Mouse (Mus musculus): ENCODE measurements around the gene Arid1b.
"Not testable (repeated sequence)": the region's sequence is repeated elsewhere in the genome, so short reads cannot be mapped to it uniquely, and the experiment has no call there.

Arid1b gene

DNA sequence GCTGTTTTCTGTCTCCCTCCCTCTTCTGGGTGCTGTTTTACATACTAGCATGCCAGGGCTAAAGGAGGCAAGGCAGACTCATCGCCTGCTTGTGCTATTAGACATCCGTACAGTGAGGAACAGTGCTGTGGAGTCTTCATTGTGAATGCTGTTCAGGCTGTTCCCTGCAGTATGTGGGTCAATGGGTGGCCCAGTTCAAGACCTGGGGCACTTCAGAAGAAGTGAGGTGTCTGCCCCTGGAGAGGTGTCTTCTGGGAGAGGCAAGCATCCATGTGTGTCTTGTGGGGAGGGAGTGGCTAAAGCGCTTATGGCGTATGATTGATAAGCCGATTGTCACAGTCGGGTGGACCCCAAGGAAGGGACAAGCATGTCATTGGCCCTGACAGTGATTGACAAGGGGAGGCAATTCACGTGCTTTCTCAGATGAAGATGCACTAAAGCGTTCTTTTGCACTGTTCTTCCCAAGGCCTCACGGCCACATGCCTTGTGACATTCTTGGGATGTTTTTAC is 65.0 kb downstream of the Arid1b start:
- DNase-seq: no peak

DNA sequence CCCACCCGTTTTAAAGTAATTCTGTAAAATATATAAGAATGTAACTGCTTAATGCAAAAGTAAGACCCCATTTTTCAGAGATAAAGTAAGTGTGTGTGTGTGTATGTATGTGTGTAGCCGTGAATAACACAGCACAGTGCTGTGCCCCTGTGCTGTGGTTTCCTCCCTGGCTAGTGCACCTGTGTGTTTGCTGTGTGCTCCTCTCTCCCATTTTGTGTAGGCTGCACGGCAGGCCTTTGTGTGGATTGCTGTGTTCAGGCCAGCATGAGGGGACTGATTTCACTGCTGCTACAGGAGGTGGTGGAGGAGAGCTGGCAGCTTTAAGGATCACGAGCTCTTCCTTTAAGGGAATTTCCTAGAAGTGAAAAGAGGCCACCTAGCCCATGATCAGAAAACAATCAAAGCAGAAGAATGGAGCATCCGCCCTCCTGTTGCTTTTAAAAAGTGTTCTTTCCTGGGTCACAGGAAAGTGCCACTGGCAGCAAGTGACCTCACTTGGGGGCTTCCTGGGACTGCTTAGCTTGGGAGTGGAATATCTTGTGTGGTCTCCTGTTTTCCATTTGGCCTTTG is 66.5 kb downstream of the Arid1b start:
- no peak for DNase-seq

DNA sequence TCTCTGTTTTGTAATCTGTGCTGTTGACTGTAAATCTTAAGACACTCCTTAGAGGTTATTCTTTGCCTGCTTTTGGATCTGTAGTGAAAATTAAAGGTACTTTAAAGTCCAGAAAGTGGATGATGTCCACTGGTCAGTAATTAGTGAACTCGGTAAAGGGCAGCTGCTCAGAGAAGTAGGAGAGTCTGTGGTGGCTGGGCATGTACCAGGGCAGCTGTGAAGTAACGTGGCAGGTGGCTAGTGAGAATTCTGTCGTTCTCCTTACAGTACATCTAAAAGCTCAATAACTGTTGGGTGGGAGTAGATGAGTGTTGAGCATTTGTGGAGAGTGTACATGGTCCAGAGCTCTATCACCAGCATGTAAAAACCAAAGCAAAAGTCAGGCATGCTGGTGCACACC is 67.1 kb downstream of the Arid1b start:
- no peak for DNase-seq

DNA sequence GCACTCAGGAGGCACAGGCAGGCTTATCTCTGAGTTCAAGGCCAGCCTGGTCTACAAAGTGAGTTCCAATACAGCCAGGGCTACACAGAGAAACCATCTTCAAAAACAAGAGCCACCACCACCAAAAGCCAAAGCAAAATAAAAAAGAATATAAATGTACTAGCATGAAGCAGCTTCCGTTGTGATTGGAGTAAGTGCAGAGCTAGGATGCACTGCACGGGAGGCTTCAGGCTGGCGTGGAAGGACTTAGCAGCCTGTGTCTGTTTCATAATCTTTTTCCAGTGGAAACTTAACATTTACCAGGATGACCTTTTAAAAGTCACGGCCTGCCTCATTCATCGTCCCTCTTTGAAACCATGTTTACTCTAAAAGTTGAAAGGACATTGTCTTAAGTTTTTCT is 67.5 kb downstream of the Arid1b start:
- no peak for DNase-seq

DNA sequence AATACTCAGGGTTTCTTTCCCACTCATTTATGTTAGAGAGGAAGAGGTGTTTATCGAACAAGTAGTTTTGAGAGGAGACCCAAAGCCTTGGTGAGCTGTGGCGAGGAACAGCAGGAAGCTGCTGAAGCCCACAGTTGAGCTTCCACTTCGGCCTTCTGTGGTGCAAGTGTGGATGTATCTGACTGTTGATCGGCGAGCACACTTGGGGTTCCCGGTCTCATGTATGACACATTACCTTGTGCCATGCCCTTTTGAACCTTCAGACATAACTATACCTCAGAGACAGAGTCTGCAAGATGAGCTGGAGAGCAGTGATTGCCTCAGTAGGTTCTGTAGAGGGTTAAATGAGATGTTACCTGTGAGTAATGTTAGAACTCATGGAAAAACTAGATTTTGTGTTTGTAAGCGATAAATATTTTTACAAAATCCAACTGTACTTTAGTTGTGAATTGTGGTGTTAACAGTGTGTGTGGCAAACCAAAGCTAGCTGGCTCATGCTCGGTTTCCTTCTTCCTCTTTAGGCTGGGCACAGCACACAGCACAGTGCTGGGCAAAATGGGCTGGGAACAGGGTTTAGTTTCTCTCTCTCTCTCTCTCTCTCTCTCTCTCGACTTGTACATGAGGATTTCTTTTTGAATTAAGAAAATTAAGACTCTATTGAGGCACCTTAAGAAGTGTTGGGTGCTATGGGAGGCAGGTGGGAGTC is 69.5 kb downstream of the Arid1b start:
- DNase-seq: no peak

GRCm38 (mm10) chr17:5064777-5065176 is 70.6 kb downstream of the Arid1b start:
- DNase-seq: peak in 1 of 2 experiments; percentile 68

DNA sequence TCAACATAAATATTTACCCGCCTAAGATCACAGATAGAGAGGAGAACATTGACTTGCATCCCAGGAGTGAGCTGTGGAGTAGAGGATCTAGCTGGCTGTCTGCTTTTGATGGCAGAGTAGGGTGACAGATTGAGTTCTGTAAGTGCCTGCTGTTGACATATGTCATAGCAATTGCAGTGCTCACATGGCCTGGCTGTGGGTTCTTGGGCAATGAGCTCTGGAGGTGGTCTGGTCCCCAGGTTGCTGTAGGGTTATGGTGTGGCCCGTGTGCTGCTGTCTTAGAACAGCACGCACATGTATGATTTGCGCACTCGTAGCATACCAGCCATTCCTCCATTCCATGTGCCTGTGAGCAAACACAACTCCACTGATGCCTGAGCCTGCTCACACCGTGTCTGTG is 71.1 kb downstream of the Arid1b start:
- DNase-seq: peak in 1 of 2 experiments; percentile 39

DNA sequence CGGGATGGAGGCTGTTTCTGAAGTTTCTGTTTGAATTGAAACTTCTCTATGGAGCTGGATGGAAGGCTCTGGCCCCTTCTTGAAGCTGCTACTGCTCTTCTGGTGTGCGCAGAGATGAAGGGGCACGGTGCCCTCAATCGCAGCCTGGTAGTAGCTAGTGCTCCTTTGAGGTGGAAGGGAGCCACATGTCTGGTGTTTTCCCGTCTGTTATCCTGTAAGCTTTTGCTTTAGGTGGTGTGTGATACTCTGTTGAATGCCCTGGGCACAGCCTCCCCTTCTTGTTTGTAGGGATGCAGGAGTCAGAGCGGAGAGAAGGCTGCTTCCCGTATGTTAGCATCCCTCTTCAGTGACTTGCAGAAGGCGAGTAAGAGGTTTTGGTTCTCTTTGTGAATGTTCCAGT is 72.7 kb downstream of the Arid1b start:
- DNase-seq: peak; percentile 73 to 80

- peak in 1 of 2 experiments; percentile 52 for DNase-seq
Observed at GRCm38 (mm10) chr17:5067264-5067663, 73.1 kb downstream of the Arid1b start.

GRCm38 (mm10) chr17:5070399-5070798 is 76.3 kb downstream of the Arid1b start:
- no peak for DNase-seq

DNA sequence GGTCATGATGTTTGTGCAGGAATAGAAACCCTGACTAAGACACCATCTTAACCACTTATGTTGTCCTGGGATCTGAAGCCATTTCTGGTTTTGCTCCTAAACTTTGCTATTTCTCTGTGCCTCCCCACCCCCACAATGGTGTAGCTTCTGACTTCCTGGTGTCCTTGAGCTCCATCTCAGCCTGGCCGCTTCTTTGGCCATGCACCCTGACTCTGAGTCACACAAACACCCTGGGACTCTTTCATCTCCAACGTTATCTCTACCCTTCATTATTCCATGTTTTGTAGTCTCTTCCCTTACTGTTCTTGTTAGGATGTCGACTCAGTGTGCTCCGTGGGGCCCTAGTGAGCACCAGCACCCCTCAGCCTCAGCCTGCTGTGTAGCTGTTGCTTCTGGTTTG is 78.4 kb downstream of the Arid1b start:
- no peak for DNase-seq

- DNase-seq: no peak
Observed at GRCm38 (mm10) chr17:5074752-5075506, 80.8 kb downstream of the Arid1b start.

- no peak for DNase-seq
Observed at GRCm38 (mm10) chr17:5077996-5078395, 83.9 kb downstream of the Arid1b start.

DNA sequence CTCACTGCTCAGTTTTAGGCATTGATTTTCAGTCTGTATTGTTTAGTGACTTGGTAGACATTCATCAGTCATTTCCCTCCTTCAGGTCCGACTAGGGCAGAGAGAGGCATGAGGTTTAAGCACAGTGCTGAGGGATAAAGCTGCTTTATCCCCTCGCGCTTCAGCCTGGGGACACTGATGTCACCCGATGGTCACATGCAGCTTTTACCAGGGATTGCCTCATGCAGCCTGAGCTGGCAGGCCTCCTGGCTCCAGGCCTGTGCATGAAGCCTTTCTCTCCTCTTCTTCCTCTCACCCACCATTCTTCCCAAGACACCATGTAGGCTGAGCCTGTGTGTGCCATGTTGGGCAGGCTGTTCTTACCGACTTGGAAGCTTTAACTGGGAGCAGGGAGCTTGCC is 84.4 kb downstream of the Arid1b start:
- no peak for DNase-seq

DNA sequence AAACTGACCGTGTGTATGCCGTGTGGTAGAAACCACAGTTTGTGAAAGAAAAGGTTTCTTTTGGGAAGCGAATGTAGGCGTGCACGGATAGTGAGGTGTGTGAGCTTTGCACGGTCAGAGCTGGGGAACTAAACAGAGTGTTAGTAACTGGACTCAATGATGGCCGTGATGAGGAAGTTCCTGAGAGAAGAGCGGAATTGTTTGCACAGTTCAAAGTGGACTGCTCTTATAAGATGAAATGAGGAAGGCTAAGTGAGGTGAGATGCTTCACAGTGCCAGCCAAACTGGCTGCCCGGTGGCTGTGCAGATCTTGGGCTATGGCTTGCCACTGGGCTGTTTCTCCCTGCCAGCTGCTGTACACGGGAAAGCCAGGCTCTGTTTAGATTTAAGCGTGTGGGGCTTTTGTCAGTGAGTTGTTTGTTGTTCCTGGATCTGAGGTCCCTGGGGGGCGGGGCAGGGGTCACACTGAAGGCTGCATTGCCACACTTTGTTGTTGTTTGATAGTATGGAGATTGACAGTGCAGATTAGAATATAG is 86.8 kb downstream of the Arid1b start:
- peak; percentile 53 to 62 for DNase-seq

DNA sequence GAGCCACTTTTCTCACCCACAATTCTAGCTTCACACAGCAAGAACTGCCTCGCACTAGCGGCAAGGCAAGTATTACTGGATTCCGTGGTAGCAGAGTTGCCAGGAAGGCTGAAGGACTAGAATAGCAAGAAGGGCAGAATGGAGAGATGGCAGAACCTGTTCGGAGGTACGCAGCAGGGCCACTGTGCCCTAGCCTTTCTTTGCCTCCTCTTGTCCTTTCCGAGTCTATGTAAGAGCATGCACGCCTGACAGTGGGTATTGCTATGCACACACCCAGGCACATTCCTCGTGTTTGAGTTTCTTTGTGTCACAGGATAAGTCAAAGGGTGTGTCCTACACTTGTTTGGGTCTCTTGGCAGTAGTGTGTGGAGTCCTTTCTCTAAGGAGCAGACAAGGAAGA is 88.1 kb downstream of the Arid1b start:
- DNase-seq: no peak

GRCm38 (mm10) chr17:5083497-5083896 is 89.4 kb downstream of the Arid1b start:
- DNase-seq: no peak

DNA sequence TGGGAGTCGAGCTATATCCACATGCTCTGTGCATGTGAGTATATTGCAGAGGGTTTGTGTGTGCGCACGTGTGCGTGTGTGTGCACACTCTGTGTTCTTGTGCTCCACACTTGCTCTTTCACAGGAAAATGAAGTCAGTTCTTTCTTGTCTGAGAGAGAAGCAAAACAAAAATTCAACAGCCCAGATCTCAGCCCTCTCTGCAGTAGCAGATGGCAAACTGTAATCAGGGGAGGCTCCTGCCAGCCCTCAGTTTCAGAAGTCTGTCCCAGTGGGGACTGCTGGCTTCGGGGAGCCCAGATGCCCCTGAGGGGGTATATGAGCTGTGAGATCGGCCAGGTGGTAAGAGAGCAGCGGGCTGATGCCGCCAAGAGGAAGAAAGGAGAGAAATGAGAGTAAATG is 90.0 kb downstream of the Arid1b start:
- peak; percentile 74 to 87 for DNase-seq

GRCm38 (mm10) chr17:5085004-5085403 is 90.9 kb downstream of the Arid1b start:
- DNase-seq: no peak

DNA sequence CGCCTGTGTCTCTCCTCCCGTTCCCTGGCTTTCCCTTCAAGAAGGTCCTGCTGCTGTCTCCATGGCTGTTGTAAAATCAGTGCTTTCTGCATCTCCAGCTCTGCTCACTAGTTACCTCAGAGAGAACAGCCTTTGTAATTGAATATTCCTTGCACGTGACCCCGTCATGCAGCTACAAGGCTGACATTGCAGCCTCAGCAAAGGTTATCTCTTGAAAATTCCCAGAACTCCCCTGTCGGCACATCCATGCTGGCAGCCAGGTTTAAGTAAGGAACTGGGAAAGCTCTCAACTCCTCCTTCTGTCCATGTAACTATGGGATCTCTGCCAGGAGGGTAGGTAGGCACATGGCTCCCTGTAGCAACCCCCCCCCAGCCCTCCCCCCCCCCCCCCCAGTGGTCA is 91.8 kb downstream of the Arid1b start:
- DNase-seq: peak in 1 of 2 experiments; percentile 67

DNA sequence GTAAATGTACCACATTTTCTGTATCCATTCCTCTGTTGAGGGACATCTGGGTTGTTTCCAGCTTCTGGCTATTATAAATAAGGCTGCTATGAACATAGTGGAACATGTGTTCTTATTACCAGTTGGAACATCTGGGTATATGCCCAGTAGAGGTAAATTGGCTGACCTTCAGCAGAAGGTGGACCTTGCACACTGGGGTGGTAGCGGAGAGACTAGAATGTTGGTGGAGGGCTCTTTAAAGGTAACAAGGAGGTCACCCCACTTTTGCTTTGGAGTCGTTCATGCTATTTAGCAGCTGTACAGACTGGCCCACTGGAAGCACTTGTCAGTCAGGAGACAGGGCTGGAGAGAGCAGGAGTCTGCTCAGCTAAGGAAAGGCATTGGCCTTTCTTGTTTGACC is 94.1 kb downstream of the Arid1b start:
- DNase-seq: not testable (repeated sequence)

DNA sequence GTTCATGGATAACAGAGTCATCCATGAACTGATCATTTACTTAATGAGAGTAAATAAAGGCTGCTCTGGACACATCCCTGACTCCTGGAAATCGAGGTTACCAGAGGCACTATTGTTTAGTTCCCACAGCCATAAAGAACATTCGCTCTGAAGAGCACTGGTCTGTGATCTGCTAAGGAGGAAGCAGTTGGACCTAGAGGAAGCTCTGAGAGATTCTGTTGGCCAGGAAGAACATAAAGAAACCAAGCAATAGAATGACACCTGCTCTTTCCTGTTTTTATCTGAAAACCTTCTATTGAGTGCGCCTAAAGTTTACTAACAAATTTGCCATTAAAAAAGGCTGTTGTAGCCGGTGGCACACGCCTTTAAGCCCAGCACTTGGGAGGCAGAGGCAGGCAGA is 94.7 kb downstream of the Arid1b start:
- DNase-seq: no peak

GRCm38 (mm10) chr17:5089541-5089940 is 95.4 kb downstream of the Arid1b start:
- DNase-seq: no peak

- DNase-seq: no peak
Observed at GRCm38 (mm10) chr17:5091490-5091889, 97.4 kb downstream of the Arid1b start.

Measured in cerebellum, postnatal 10 days (tissue).